In genomic region chr6:121206481-121206880, GRCm38 (mm10) we compare ENCODE assay signal across 21 mouse cellular contexts. TPM values are rescaled to one million over a fixed set of nuclear protein-coding genes. Genes with fewer than 3 reads are reported as not detected.
DNase-seq lines count a peak whose midpoint lies in the region; ATAC-seq and TF ChIP-seq lines count a peak whose summit lies in the region.
"Had no signal": no experiment of that assay in that cellular context is flagged by ENCODE, and none has a peak within 500 bp of the region (broad histone marks: within the 10 kb centered on the region; RNA-seq: fewer than 3 reads in every experiment).

No protein-coding gene starts in this region.

- TF ChIP-seq CTCF in gastrocnemius, adult 2 months (IDR thresholded peaks at IDR 0.05) = no peak

- peaks cover 14% of the 10 kb centered on the region for H3K4me1 ChIP-seq in heart, embryonic 10.5 days
- H3K4me1 ChIP-seq in heart, embryonic 12.5 days (replicated peaks) = peaks cover 14% of the 10 kb centered on the region

- H3K4me3 ChIP-seq in gastrocnemius, adult 2 months = no peak overlapping the region
- no peak overlapping the region for H3K4me3 ChIP-seq in heart, embryonic 10.5 days
- H3K4me3 ChIP-seq in heart, embryonic 12.5 days = no peak overlapping the region

- H3K9me3 ChIP-seq in heart, embryonic 10.5 days = no peaks in the 10 kb centered on the region
- 0 out of 2 replicates have a peak, but pooled peaks cover 6% of the 10 kb centered on the region for H3K9me3 ChIP-seq in heart, embryonic 12.5 days (replicated peaks)

- WGBS in heart, embryonic 10.5 days = 75% methylated on average over 5 of the region's 5 CpGs
- WGBS in heart, embryonic 12.5 days = 77% methylated on average over 5 of the region's 5 CpGs

- peak; percentile 55 for DNase-seq in gastrocnemius, adult 2 months
- no peak for DNase-seq in gastrocnemius, postnatal 4 days (ENCODE audit: low spot score in 2 of 2)
- DNase-seq in gastrocnemius, postnatal 25 days = peak; percentile 24
- DNase-seq in gastrocnemius, adult 18-20 months (ENCODE audit: low spot score) = no peak
- DNase-seq in heart, embryonic 10.5 days (ENCODE audit: low spot score) = peak; percentile 59
- DNase-seq in thymus, postnatal 4 days = peak; percentile 4
- no peak for DNase-seq in thymus, postnatal 0 days (ENCODE audit: low spot score)
- DNase-seq: adrenal gland, adult 2 months; adrenal gland, adult 8-10 months; adrenal gland, postnatal 10 days; adrenal gland, postnatal 14 days; adrenal gland, postnatal 25 days; adrenal gland, postnatal 36 days; B cell, adult 2 months; cerebellum, adult 11 months; cerebellum, adult 11-12 months had no signal

- no peaks in the 10 kb centered on the region for H3K36me3 ChIP-seq in heart, embryonic 10.5 days
- H3K36me3 ChIP-seq in heart, embryonic 12.5 days = no peaks in the 10 kb centered on the region

- H3K27ac ChIP-seq in gastrocnemius, adult 2 months = peak overlapping the region; percentile 71
- no peak overlapping the region for H3K27ac ChIP-seq in heart, embryonic 10.5 days
- H3K27ac ChIP-seq in heart, embryonic 12.5 days (ENCODE audit: poor library complexity, severe bottlenecking) = no peak overlapping the region

- no peak overlapping the region for H3K9ac ChIP-seq in heart, embryonic 12.5 days

- intact Hi-C loops in gastrocnemius, adult 2 months (cut with DNase I) = no loop called here

- ATAC-seq in heart, embryonic 12.5 days (ENCODE audit: insufficient number of reproducible peaks, low FRiP score) = no peak
- ATAC-seq: activated CD4-positive, CD25-positive, alpha-beta regulatory T cell, adult 4 months; CD4-positive, CD25-positive, alpha-beta regulatory T cell, adult 4 months; Patski had no signal

- peaks cover 28% of the 10 kb centered on the region for H3K27me3 ChIP-seq in heart, embryonic 10.5 days (ENCODE audit: insufficient read depth, poor library complexity, severe bottlenecking)
- H3K27me3 ChIP-seq in heart, embryonic 12.5 days (replicated peaks) = peaks cover 24% of the 10 kb centered on the region
- H3K27me3 ChIP-seq: CH12.LX, Patski had no signal

- H3K4me2 ChIP-seq in heart, embryonic 12.5 days = no peak overlapping the region

RNA-seq across cellular contexts. Expression of gene Tuba8, which starts 4.0 kb away (rescaled TPM):
- total RNA-seq in gastrocnemius, adult 2 months (2021) = 100 to 1,000 TPM; 201 to 248 TPM
- total RNA-seq in gastrocnemius, postnatal 4 days (2021) = 10 to 100 TPM; 26.4 to 36.8 TPM
- total RNA-seq in gastrocnemius, postnatal 25 days (2021) = 100 to 1,000 TPM; 179 to 215 TPM
- total RNA-seq in gastrocnemius, adult 18-20 months (2021) = 100 to 1,000 TPM; 193 to 210 TPM
- polyA plus RNA-seq in heart, embryonic 10.5 days (2016; fragmentation: Nextera tagmentation; extraction: Ambion mirVana) = 0.95 and 2.3 TPM in 2 replicates
- polyA plus RNA-seq in heart, embryonic 12.5 days (2016; fragmentation: Nextera tagmentation; extraction: Ambion mirVana) = 0.42 and 0.55 TPM in 2 replicates
- 5.0 and 6.1 TPM in 2 replicates for polyA plus RNA-seq in thymus, postnatal 0 days (2015; fragmentation: Nextera tagmentation; extraction: Ambion mirVana)
- total RNA-seq: CH12.LX had no signal

RNA-seq across cellular contexts. Expression of gene Pex26, which starts 23.0 kb away (rescaled TPM):
- total RNA-seq in gastrocnemius, adult 2 months (2021) = 1 to 10 TPM; 3.5 to 3.8 TPM
- 1 to 10 TPM; 5.8 to 6.1 TPM for total RNA-seq in gastrocnemius, postnatal 4 days (2021)
- 1 to 10 TPM; 2.8 TPM for total RNA-seq in gastrocnemius, postnatal 25 days (2021)
- total RNA-seq in gastrocnemius, adult 18-20 months (2021) = 1 to 10 TPM; 2.9 TPM
- 5.1 and 6.6 TPM in 2 replicates for polyA plus RNA-seq in heart, embryonic 10.5 days (2016; fragmentation: Nextera tagmentation; extraction: Ambion mirVana)
- 6.1 and 6.5 TPM in 2 replicates for polyA plus RNA-seq in heart, embryonic 12.5 days (2016; fragmentation: Nextera tagmentation; extraction: Ambion mirVana)
- 7.3 and 8.0 TPM in 2 replicates for polyA plus RNA-seq in thymus, postnatal 0 days (2015; fragmentation: Nextera tagmentation; extraction: Ambion mirVana)

RNA-seq across cellular contexts. Expression of gene Usp18, which starts 39.2 kb away (rescaled TPM):
- 1 to 10 TPM in 1 of 2 experiments, under 1 TPM in 1; 0.89 to 1.5 TPM for total RNA-seq in gastrocnemius, adult 2 months (2021)
- total RNA-seq in gastrocnemius, postnatal 4 days (2021) = 1 to 10 TPM; 1.0 to 1.2 TPM
- total RNA-seq in gastrocnemius, postnatal 25 days (2021) = under 1 TPM; 0.64 to 0.70 TPM
- 1 to 10 TPM in 1 of 2 experiments, under 1 TPM in 1; 0.91 to 1.4 TPM for total RNA-seq in gastrocnemius, adult 18-20 months (2021)
- polyA plus RNA-seq in heart, embryonic 10.5 days (2016; fragmentation: Nextera tagmentation; extraction: Ambion mirVana) = 0.62 and 1.5 TPM in 2 replicates
- 1.5 and 1.8 TPM in 2 replicates for polyA plus RNA-seq in heart, embryonic 12.5 days (2016; fragmentation: Nextera tagmentation; extraction: Ambion mirVana)
- 48.3 and 54.4 TPM in 2 replicates for polyA plus RNA-seq in thymus, postnatal 0 days (2015; fragmentation: Nextera tagmentation; extraction: Ambion mirVana)

Comparison
In these comparisons a context has a peak if more than half of its experiments do, and no peak if none do; other contexts are left out.
1. DNase-seq: peak in gastrocnemius, adult 2 months (single experiment), gastrocnemius, postnatal 25 days (single experiment), heart, embryonic 10.5 days (single experiment) and thymus, postnatal 4 days (single experiment); none in gastrocnemius, postnatal 4 days (0 of 2), gastrocnemius, adult 18-20 months (single experiment) and thymus, postnatal 0 days (single experiment).
2. RNA of gene Tuba8, which starts 4.0 kb away (total RNA-seq): 201 to 248 TPM in gastrocnemius, adult 2 months, 179 to 215 TPM in gastrocnemius, postnatal 25 days and 193 to 210 TPM in gastrocnemius, adult 18-20 months; 26.4 to 36.8 TPM in gastrocnemius, postnatal 4 days; every median in the first group is over 4 times any median in the second.